Mouse (Mus musculus) bone marrow, adult 2 months (tissue): ENCODE data around the gene Swi5. TPM values are rescaled to one million over a fixed set of nuclear protein-coding genes. Genes with fewer than 3 reads are reported as not detected.

Experiments
- H3K27ac ChIP-seq: fragments of 200-500 bp; 2 replicates; pipeline ENCODE4 v1.5.1; 2012; ENCODE audit warnings: low read depth, mild to moderate bottlenecking, control low read depth, inconsistent platforms, low read length; ENCODE audit not compliant: control insufficient read depth, poor library complexity, insufficient read depth
- H3K4me1 ChIP-seq: fragments of 200-500 bp; 2 replicates; pipeline ENCODE4 v1.6.1; 2011; ENCODE audit warnings: low read length; ENCODE audit not compliant: control insufficient read depth, insufficient read depth
- H3K4me3 ChIP-seq: fragments of 200-500 bp; replicated peaks from 2 replicates; pipeline ENCODE3; 2011; ENCODE audit warnings: mild to moderate bottlenecking, low read depth, low read length, control low read depth; ENCODE audit not compliant: control insufficient read depth
- CTCF ChIP-seq: fragments of 200-500 bp; IDR thresholded peaks from 2 replicates; pipeline ENCODE4 v1.5.1; 2011; ENCODE audit warnings: low read length, control low read depth; ENCODE audit not compliant: control insufficient read depth, insufficient read depth
- POLR2A ChIP-seq: fragments of 200-500 bp; IDR thresholded peaks from 2 replicates; pipeline ENCODE4 v1.6.1; 2011; ENCODE audit warnings: low read depth, mild to moderate bottlenecking, control low read depth, low read length, borderline replicate concordance; ENCODE audit not compliant: control insufficient read depth
- WGBS: fragments of 180-500 bp; shearing (Covaris S2); methylation state at CpG from one replicate; pipeline ENCODE4 v1.1.7; 2018; 5-methylcytosine and 5-hydroxymethylcytosine counted together
- polyA plus RNA-seq: library from polyadenylated mRNA; stranded (reverse); fragments of >200 nt; gene quantifications from 2 replicates; pipeline ENCODE4 v1.2.4, GENCODE M21; 2011; ENCODE audit warnings: low replicate concordance; ENCODE audit not compliant: missing spikeins, insufficient read depth, insufficient read length

Swi5 gene
- polyA plus RNA-seq, 1 experiment: 393 TPM

DNA sequence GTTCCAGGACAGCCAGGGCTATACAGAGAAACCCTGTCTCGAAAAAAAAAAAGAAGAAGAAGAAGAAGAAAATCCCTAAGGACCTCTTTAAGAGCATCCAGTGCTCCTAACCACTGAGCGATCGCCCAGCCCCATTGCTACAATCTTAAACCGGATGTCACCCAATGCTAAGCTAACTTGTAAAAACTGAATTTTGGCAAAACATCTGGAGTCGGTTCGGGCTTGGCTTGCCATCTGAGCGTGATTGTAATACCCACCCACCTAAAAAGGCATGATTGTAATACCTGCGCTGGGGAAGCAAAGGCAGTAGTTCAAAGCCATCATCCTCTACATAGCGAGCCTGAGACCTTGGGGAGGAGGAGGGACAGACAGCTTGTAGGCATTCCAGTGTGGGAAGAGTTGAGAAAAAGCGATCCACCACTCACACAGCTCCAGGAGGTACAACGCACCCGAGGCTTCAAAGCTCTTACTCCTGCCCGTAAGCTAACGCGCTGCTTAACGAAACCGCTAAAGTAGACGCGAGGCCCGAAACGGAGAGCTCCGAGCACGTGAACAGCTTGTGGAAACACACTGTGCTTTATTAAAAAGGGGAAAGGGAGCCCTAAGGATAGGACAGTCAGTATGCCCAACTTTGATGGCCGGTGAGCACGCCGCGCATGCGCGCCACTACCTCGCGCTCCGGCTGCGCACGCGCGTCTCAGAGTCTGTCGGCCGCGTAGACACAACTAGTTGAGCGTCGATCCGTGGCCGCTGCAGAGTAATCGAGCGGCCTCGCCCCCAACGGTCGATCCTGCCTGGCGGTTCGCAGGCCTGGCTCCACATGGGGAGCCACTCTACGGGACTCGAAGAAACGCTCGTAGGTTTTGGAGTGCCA lies 51.8 kb downstream of the Swi5 start, which contains the start of gene Pomt1:
Gene Pomt1, plus strand, starts transcription at position 705 of the 874 bp plus-strand sequence.
- WGBS: under 1% methylated on average over 54 of the region's 54 CpGs
- peak within 1 kb of the TSS; percentile 82 for H3K4me3 ChIP-seq
- H3K27ac ChIP-seq: peak within 1 kb of the TSS; percentile 66
- H3K4me1 ChIP-seq: no peaks in the 10 kb centered on the region
- TF ChIP-seq POLR2A: peak; percentile 89; the same call in 1 of the 2 replicates
- no peak; the same call in 1 of the 2 replicates for TF ChIP-seq CTCF

DNA sequence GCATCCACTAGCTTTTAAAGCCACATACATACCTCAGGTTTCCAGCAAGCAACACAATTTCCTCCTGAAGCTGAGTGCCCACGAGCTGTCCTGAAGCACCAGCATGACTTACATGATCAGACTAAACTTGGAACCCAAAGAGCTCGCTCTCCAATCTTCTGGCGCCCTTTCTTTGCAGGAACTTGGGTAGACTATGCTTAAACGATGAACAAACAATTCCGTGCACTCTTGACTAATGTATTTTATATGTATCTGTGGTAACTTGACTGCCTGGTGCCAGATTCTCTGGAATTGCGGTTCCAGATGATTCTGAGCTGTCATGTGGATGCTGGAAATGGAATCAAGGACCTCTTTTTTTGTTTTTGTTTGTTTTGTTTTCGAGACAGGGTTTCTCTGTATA lies 52.4 kb downstream of the Swi5 start:
- TF ChIP-seq CTCF: no peak
- no peak for TF ChIP-seq POLR2A
- H3K4me3 ChIP-seq: no peak overlapping the region
- no peaks in the 10 kb centered on the region for H3K4me1 ChIP-seq
- H3K27ac ChIP-seq: no peak overlapping the region
- 24% methylated on average over 7 of the region's 7 CpGs for WGBS

Other genes starting within 250 kb of the Swi5 start
- gene Fam78a, start 203.2 kb downstream of the Swi5 start, polyA plus RNA-seq: 11.4 and 12.5 TPM in 2 replicates
- gene Plpp7, start 192.5 kb downstream of the Swi5 start, polyA plus RNA-seq: not detected in 2 replicates
- gene Prrc2b, start 137.0 kb downstream of the Swi5 start, polyA plus RNA-seq: 32.3 and 44.5 TPM in 2 replicates
- 7.8 and 16.2 TPM in 2 replicates for gene Pomt1, start 51.5 kb downstream of the Swi5 start, polyA plus RNA-seq
- gene Uck1, start 27.9 kb downstream of the Swi5 start, polyA plus RNA-seq: 11.9 and 19.6 TPM in 2 replicates
- gene Golga2, start 691 bp downstream of the Swi5 start, polyA plus RNA-seq: 26.6 and 39.8 TPM in 2 replicates
- 71.7 and 127 TPM in 2 replicates for gene Ciz1, start 64.3 kb upstream of the Swi5 start, polyA plus RNA-seq
- 1.4 and 1.9 TPM in 2 replicates for gene Dnm1, start 65.3 kb upstream of the Swi5 start, polyA plus RNA-seq
- gene 1110008P14Rik, start 93.9 kb upstream of the Swi5 start, polyA plus RNA-seq: 28.0 and 39.6 TPM in 2 replicates
- 436 and 1,079 TPM in 2 replicates for gene Lcn2, start 100.2 kb upstream of the Swi5 start, polyA plus RNA-seq
- gene Ptges2, start 107.8 kb upstream of the Swi5 start, polyA plus RNA-seq: 3.6 and 15.0 TPM in 2 replicates
- 1.9 and 2.6 TPM in 2 replicates for gene Naif1, start 162.4 kb upstream of the Swi5 start, polyA plus RNA-seq
- 7.3 and 10.6 TPM in 2 replicates for gene Slc25a25, start 163.4 kb upstream of the Swi5 start, polyA plus RNA-seq
- gene Fam102a, start 247.3 kb upstream of the Swi5 start, polyA plus RNA-seq: 5.4 and 9.7 TPM in 2 replicates